Mouse (Mus musculus): ENCODE results near the gene Yes1.

DNA sequence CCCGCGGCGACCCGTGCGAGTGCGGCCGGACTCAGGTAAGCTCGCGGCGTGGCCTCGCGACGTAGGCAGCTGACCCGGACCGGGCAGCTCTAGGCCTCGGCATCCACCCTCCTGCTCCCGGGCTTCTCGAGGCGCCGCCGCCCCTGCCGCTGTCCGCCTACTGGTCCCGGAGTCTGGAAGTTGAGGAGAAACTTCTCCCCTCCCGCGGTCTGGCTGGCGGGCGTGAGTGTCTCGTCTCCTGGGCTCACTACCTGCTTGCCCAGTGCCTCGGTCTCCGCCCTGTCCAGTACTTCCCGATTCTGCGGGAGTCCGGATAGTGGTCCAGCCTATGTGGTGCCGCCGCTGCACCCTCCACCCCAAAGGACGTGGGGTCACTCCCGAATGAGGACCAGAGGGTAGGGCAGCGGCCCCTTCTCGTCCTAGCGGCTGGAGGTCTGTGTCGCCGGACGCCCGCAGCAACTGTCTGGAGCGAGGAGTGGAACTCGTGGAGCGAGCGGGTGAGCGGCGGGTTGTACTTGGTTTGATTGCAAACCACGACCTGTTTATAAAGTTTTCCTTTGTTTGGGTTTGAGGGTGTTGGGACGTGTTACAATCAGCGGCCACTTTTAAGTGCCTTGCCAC, 480 bp downstream of the Yes1 start:
- TF ChIP-seq POLR2A (IDR thresholded peaks at IDR 0.05; ENCODE audit: control insufficient read depth, extremely low read depth, insufficient read depth, low read length, poor library complexity) (no peak), CTCF (IDR thresholded peaks at IDR 0.05; ENCODE audit: borderline replicate concordance, control insufficient read depth, extremely low read depth, insufficient read depth, low read length, poor library complexity) (no peak)
